Mouse (Mus musculus) liver, postnatal 0 days (tissue): Measurements from ENCODE around the gene Kcnab2.

Source experiments
- CTCF ChIP-seq: sonication (generic); IDR thresholded peaks from 2 replicates; pipeline ENCODE4 v1.5.1; 2016; ENCODE audit warnings: antibody characterized with exemption, low read depth
- EP300 ChIP-seq: IDR thresholded peaks from 2 replicates; pipeline ENCODE4 v1.6.1; 2016; ENCODE audit warnings: antibody characterized with exemption, low read depth, mild to moderate bottlenecking

- TF ChIP-seq CTCF (peak; percentile 69), EP300 (no peak)
Measured at GRCm38 (mm10) chr4:152343296-152343695, 134.4 kb downstream of the Kcnab2 start.
